Mouse (Mus musculus): Measurements from ENCODE around the gene Olfr773. TPM values are rescaled to one million over a fixed set of nuclear protein-coding genes. Genes with fewer than 3 reads are reported as not detected.
"Not testable (repeated sequence)": the region's sequence is repeated elsewhere in the genome, so short reads cannot be mapped to it uniquely, and the experiment has no call there.

Olfr773 gene
- not detected in 2 replicates for polyA plus RNA-seq (2015; fragmentation: Nextera tagmentation; extraction: Ambion mirVana)

DNA sequence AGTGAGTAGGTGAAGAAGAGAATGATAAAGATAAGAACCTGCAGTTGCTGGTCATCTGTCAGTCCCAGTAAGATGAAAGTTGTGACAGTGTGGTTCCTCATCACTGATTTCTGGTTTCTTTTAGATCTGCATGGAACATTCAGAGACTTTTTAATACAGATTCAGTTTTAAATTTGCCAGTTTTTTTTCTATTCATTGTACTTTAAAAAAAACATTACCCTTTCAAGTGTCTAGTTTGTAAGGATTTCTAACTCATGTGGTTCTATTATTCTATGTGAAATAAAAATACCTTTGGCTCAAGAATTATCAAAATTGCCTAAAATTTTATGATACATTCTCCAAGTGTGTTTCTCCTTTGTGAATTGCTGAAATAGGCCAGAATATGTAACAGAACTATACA lies at the start of gene Olfr773:
Gene Olfr773, minus strand, starts transcription at position 101 of the 400 bp plus-strand sequence.
- not testable (repeated sequence) for H3K4me2 ChIP-seq; H3K27me3 ChIP-seq; H3K9ac ChIP-seq; ATAC-seq (ENCODE audit: insufficient number of reproducible peaks, low FRiP score, low TSS enrichment, low read depth); H3K27ac ChIP-seq; H3K9me3 ChIP-seq; H3K4me3 ChIP-seq; H3K36me3 ChIP-seq; H3K4me1 ChIP-seq

- no peak within 1 kb of the TSS for H3K4me3 ChIP-seq
- ATAC-seq (ENCODE audit: insufficient number of reproducible peaks, low FRiP score, low TSS enrichment, low read depth), result no peak
- H3K4me2 ChIP-seq, result no peak within 1 kb of the TSS
- no peaks in the 10 kb centered on the region for H3K27me3 ChIP-seq
- no peaks in the 10 kb centered on the region for H3K9me3 ChIP-seq
- no peaks in the 10 kb centered on the region for H3K4me1 ChIP-seq
- WGBS, result 71% methylated on average over 2 of the region's 2 CpGs
- H3K9ac ChIP-seq, result no peak within 1 kb of the TSS
- H3K36me3 ChIP-seq, result no peaks in the 10 kb centered on the region
- no peak within 1 kb of the TSS for H3K27ac ChIP-seq
Measured at GRCm38 (mm10) chr10:129235904-129236303, 48.7 kb upstream of the Olfr773 start, which contains the start of gene Olfr774. Olfr774 (plus strand) TSS chr10:129236204.

- Histone ChIP-seq H3K27me3 (no peaks in the 10 kb centered on the region), H3K9ac (no peak overlapping the region), H3K36me3 (no peaks in the 10 kb centered on the region), H3K4me2 (no peak overlapping the region), H3K4me1 (no peaks in the 10 kb centered on the region), H3K9me3 (no peaks in the 10 kb centered on the region), H3K4me3 (no peak overlapping the region), H3K27ac (no peak overlapping the region)
- no peak for ATAC-seq (ENCODE audit: insufficient number of reproducible peaks, low FRiP score, low TSS enrichment, low read depth)
- WGBS, result 76% methylated on average over 1 of the region's 1 CpGs
Measured at GRCm38 (mm10) chr10:129230737-129231136, 43.5 kb upstream of the Olfr773 start.

- not testable (repeated sequence) for H3K27me3 ChIP-seq; H3K9me3 ChIP-seq; ATAC-seq (ENCODE audit: insufficient number of reproducible peaks, low FRiP score, low TSS enrichment, low read depth); H3K27ac ChIP-seq; H3K4me2 ChIP-seq; H3K4me1 ChIP-seq; H3K9ac ChIP-seq; H3K4me3 ChIP-seq; H3K36me3 ChIP-seq
- WGBS, result 85% methylated on average over 4 of the region's 4 CpGs
Measured at GRCm38 (mm10) chr10:129177821-129178220, 9.4 kb downstream of the Olfr773 start, which contains the start of gene Olfr772. Olfr772 (minus strand) TSS chr10:129177921.

- H3K9me3 ChIP-seq, result no peaks in the 10 kb centered on the region
- ATAC-seq (ENCODE audit: insufficient number of reproducible peaks, low FRiP score, low TSS enrichment, low read depth), result no peak
- no peak within 1 kb of the TSS for H3K4me3 ChIP-seq
- no peaks in the 10 kb centered on the region for H3K4me1 ChIP-seq
- H3K36me3 ChIP-seq, result no peaks in the 10 kb centered on the region
- 75% methylated on average over 1 of the region's 1 CpGs for WGBS
- no peak within 1 kb of the TSS for H3K4me2 ChIP-seq
- no peak within 1 kb of the TSS for H3K27ac ChIP-seq
- no peak within 1 kb of the TSS for H3K9ac ChIP-seq
- H3K27me3 ChIP-seq, result no peaks in the 10 kb centered on the region
Measured at GRCm38 (mm10) chr10:129164651-129165050, 22.6 kb downstream of the Olfr773 start, which contains the start of gene Olfr771. Olfr771 (minus strand) TSS chr10:129164751.

DNA sequence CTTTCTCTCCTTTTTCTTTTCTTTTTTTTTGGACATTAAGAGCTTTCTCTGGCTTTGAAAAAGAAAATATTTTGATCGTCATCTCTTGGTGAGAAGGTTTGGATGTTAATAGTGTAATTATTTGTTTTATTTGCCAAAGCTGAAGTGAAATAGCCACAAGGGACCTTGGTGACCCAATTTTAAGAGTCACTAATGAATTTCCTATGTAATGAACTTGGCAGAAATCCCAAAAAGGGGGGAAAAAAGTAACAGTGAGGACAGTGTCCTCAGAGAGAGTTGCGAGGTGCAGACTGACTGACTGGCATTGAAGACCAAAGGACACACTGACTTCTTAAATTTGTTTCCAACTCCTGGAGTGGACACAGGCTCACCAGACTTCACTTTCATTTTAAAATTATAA lies 48.3 kb downstream of the Olfr773 start, which contains the start of gene Olfr770:
Gene Olfr770, minus strand, starts transcription at position 101 of the 400 bp plus-strand sequence.
- no peak for ATAC-seq (ENCODE audit: insufficient number of reproducible peaks, low FRiP score, low TSS enrichment, low read depth)
- Histone ChIP-seq H3K9me3 (no peaks in the 10 kb centered on the region), H3K4me1 (no peaks in the 10 kb centered on the region), H3K4me2 (no peak within 1 kb of the TSS), H3K36me3 (no peaks in the 10 kb centered on the region), H3K27me3 (no peaks in the 10 kb centered on the region), H3K27ac (no peak within 1 kb of the TSS), H3K9ac (no peak within 1 kb of the TSS), H3K4me3 (no peak within 1 kb of the TSS)
- WGBS, result 50% methylated on average over 2 of the region's 2 CpGs

Other genes starting within 250 kb of the Olfr773 start
- 0.24 and 0.32 TPM in 2 replicates for gene Mettl7b, start 226.4 kb downstream of the Olfr773 start, polyA plus RNA-seq (2015; fragmentation: Nextera tagmentation; extraction: Ambion mirVana)
- not detected in 2 replicates for gene Olfr9, start 198.0 kb downstream of the Olfr773 start, polyA plus RNA-seq (2015; fragmentation: Nextera tagmentation; extraction: Ambion mirVana)
- gene Olfr763, start 176.6 kb downstream of the Olfr773 start, polyA plus RNA-seq (2015; fragmentation: Nextera tagmentation; extraction: Ambion mirVana), result not detected in 2 replicates
- not detected in 2 replicates for gene Olfr764-ps1, start 147.5 kb downstream of the Olfr773 start, polyA plus RNA-seq (2015; fragmentation: Nextera tagmentation; extraction: Ambion mirVana)
- gene Olfr765, start 137.4 kb downstream of the Olfr773 start, polyA plus RNA-seq (2015; fragmentation: Nextera tagmentation; extraction: Ambion mirVana), result not detected in 2 replicates
- gene Olfr766-ps1, start 118.4 kb downstream of the Olfr773 start, polyA plus RNA-seq (2015; fragmentation: Nextera tagmentation; extraction: Ambion mirVana), result not detected in 2 replicates
- not detected in 2 replicates for gene Olfr767, start 104.5 kb downstream of the Olfr773 start, polyA plus RNA-seq (2015; fragmentation: Nextera tagmentation; extraction: Ambion mirVana)
- not detected in 2 replicates for gene Olfr768, start 88.0 kb downstream of the Olfr773 start, polyA plus RNA-seq (2015; fragmentation: Nextera tagmentation; extraction: Ambion mirVana)
- gene Olfr769, start 69.6 kb downstream of the Olfr773 start, polyA plus RNA-seq (2015; fragmentation: Nextera tagmentation; extraction: Ambion mirVana), result not detected in 2 replicates
- not detected in 2 replicates for gene Olfr770, start 48.4 kb downstream of the Olfr773 start, polyA plus RNA-seq (2015; fragmentation: Nextera tagmentation; extraction: Ambion mirVana)
- not detected in 2 replicates for gene Olfr771, start 22.7 kb downstream of the Olfr773 start, polyA plus RNA-seq (2015; fragmentation: Nextera tagmentation; extraction: Ambion mirVana)
- not detected in 2 replicates for gene Olfr772, start 9.5 kb downstream of the Olfr773 start, polyA plus RNA-seq (2015; fragmentation: Nextera tagmentation; extraction: Ambion mirVana)
- gene Olfr774, start 48.8 kb upstream of the Olfr773 start, polyA plus RNA-seq (2015; fragmentation: Nextera tagmentation; extraction: Ambion mirVana), result not detected in 2 replicates
- not detected in 2 replicates for gene Olfr775, start 61.0 kb upstream of the Olfr773 start, polyA plus RNA-seq (2015; fragmentation: Nextera tagmentation; extraction: Ambion mirVana)
- not detected in 2 replicates for gene Olfr776, start 71.7 kb upstream of the Olfr773 start, polyA plus RNA-seq (2015; fragmentation: Nextera tagmentation; extraction: Ambion mirVana)
- gene Olfr777, start 84.1 kb upstream of the Olfr773 start, polyA plus RNA-seq (2015; fragmentation: Nextera tagmentation; extraction: Ambion mirVana), result not detected in 2 replicates
- not detected in 2 replicates for gene Olfr780, start 130.7 kb upstream of the Olfr773 start, polyA plus RNA-seq (2015; fragmentation: Nextera tagmentation; extraction: Ambion mirVana)
- not detected in 2 replicates for gene Olfr781, start 141.4 kb upstream of the Olfr773 start, polyA plus RNA-seq (2015; fragmentation: Nextera tagmentation; extraction: Ambion mirVana)
- not detected in 2 replicates for gene Olfr782, start 161.4 kb upstream of the Olfr773 start, polyA plus RNA-seq (2015; fragmentation: Nextera tagmentation; extraction: Ambion mirVana)
- gene Olfr784, start 196.7 kb upstream of the Olfr773 start, polyA plus RNA-seq (2015; fragmentation: Nextera tagmentation; extraction: Ambion mirVana), result 0.08 TPM in 1 of 2 replicates, not detected in the other
- not detected in 2 replicates for gene Olfr785, start 218.0 kb upstream of the Olfr773 start, polyA plus RNA-seq (2015; fragmentation: Nextera tagmentation; extraction: Ambion mirVana)
- gene Olfr786, start 239.9 kb upstream of the Olfr773 start, polyA plus RNA-seq (2015; fragmentation: Nextera tagmentation; extraction: Ambion mirVana), result not detected in 2 replicates

Data from limb, embryonic 15.5 days (tissue).